Mouse (Mus musculus) lung, postnatal 25 days (tissue): ENCODE results near the gene Olfr1411.
A peak's percentile ranks its signal among the peaks of the same experiment; 100 is the strongest.

Experiments used
- DNase-seq: peaks from one replicate; pipeline ENCODE4 v3.0.0; 2022; ENCODE audit warnings: low spot score

The Olfr1411 gene

GRCm38 (mm10) chr1:92594111-92594510 lies at the start of gene Olfr1411:
TSS of gene Olfr1411 (plus strand) at chr1:92594411.
- no peak for DNase-seq

- DNase-seq = no peak
Measured at GRCm38 (mm10) chr1:92545929-92546328, 48.3 kb upstream of the Olfr1411 start.

- no peak for DNase-seq
Measured at GRCm38 (mm10) chr1:92571022-92571421, 23.2 kb upstream of the Olfr1411 start, which contains the start of gene Olfr1413. TSS of gene Olfr1413 (plus strand) at chr1:92571322.

- DNase-seq = no peak
Measured at GRCm38 (mm10) chr1:92585479-92585878, 8.7 kb upstream of the Olfr1411 start, which contains the start of gene Olfr1412. TSS of gene Olfr1412 (plus strand) at chr1:92585779.

GRCm38 (mm10) chr1:92596019-92596418 lies 1.8 kb downstream of the Olfr1411 start:
- DNase-seq = no peak

GRCm38 (mm10) chr1:92605482-92605881 lies 11.3 kb downstream of the Olfr1411 start, which contains the start of gene Olfr1410:
TSS of gene Olfr1410 (plus strand) at chr1:92605782.
- DNase-seq = no peak

- no peak for DNase-seq
Measured at GRCm38 (mm10) chr1:92607711-92608110, 13.5 kb downstream of the Olfr1411 start.

- DNase-seq = peak; percentile 18
Measured at GRCm38 (mm10) chr1:92611008-92611407, 16.8 kb downstream of the Olfr1411 start.

- DNase-seq = no peak
Measured at GRCm38 (mm10) chr1:92613175-92613574, 19.0 kb downstream of the Olfr1411 start.

GRCm38 (mm10) chr1:92614516-92614915 lies 20.3 kb downstream of the Olfr1411 start:
- DNase-seq = peak; percentile 14

- no peak for DNase-seq
Measured at GRCm38 (mm10) chr1:92616046-92616445, 21.8 kb downstream of the Olfr1411 start.

- no peak for DNase-seq
Measured at GRCm38 (mm10) chr1:92617488-92617887, 23.3 kb downstream of the Olfr1411 start, which contains the start of gene Olfr12. TSS of gene Olfr12 (plus strand) at chr1:92617788.

- DNase-seq = no peak
Measured at GRCm38 (mm10) chr1:92618360-92618759, 24.1 kb downstream of the Olfr1411 start.

GRCm38 (mm10) chr1:92628227-92628626 lies 34.0 kb downstream of the Olfr1411 start:
- no peak for DNase-seq

- no peak for DNase-seq
Measured at GRCm38 (mm10) chr1:92632196-92632595, 38.0 kb downstream of the Olfr1411 start.

- DNase-seq = no peak
Measured at GRCm38 (mm10) chr1:92632948-92633347, 38.7 kb downstream of the Olfr1411 start.

- DNase-seq = no peak
Measured at GRCm38 (mm10) chr1:92633726-92634125, 39.5 kb downstream of the Olfr1411 start.

GRCm38 (mm10) chr1:92634569-92634968 lies 40.4 kb downstream of the Olfr1411 start:
- no peak for DNase-seq

- no peak for DNase-seq
Measured at GRCm38 (mm10) chr1:92634976-92635599, 40.9 kb downstream of the Olfr1411 start.

GRCm38 (mm10) chr1:92636015-92636414 lies 41.8 kb downstream of the Olfr1411 start:
- no peak for DNase-seq

- DNase-seq = no peak
Measured at GRCm38 (mm10) chr1:92636676-92637075, 42.5 kb downstream of the Olfr1411 start.

GRCm38 (mm10) chr1:92637501-92638172 lies 43.4 kb downstream of the Olfr1411 start:
- no peak for DNase-seq

GRCm38 (mm10) chr1:92638181-92638580 lies 44.0 kb downstream of the Olfr1411 start:
- no peak for DNase-seq
